Mouse (Mus musculus) adrenal gland, adult 18-20 months (tissue): ENCODE results near the gene Atp2b2. TPM values are rescaled to one million over a fixed set of nuclear protein-coding genes. Genes with fewer than 3 reads are reported as not detected.

ENCODE experiments used
- DNase-seq, 2 experiments: peaks; one replicate each; pipeline ENCODE4 v3.0.0; 2021 to 2022; ENCODE audit warnings: low spot score in 2 of 2
- total RNA-seq, 2 experiments: library from RNA; stranded (reverse); gene quantifications; 1 replicate in 1 of 2; 2 replicates in 1 of 2; pipeline ENCODE4 v1.2.3; 2021

The Atp2b2 gene
- total RNA-seq, 2 experiments from 2014 or later = 3.4 to 4.9 TPM

DNA sequence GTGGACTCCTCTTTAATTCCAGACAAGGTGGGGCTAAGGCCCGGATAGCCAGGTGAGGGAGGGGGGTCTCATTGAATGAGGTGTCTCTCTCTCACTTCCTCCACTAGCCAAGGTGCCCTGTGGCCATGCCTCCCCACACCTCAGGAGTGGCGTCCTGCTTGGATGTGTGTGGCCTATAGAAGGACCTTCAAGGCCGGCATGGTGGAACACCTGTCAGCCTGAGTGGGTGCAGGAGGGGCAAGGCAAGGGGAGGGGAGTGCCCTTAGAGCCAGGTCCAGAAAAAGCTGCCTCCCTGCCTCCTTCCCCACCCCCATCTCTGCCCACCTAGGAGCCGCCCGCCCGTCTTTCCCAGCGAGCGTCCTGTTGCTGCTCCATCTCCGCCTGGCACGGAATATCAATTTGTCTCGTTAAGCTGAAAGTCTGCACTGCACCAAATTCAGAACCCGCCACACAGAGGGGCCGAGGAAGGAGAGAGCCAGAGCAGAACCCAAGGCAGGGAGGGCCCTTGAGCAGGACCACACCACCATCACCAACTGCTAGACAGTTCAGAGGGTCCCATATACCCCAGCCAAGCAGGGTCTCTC is 150.2 kb downstream of the Atp2b2 start:
- no peak for DNase-seq

DNA sequence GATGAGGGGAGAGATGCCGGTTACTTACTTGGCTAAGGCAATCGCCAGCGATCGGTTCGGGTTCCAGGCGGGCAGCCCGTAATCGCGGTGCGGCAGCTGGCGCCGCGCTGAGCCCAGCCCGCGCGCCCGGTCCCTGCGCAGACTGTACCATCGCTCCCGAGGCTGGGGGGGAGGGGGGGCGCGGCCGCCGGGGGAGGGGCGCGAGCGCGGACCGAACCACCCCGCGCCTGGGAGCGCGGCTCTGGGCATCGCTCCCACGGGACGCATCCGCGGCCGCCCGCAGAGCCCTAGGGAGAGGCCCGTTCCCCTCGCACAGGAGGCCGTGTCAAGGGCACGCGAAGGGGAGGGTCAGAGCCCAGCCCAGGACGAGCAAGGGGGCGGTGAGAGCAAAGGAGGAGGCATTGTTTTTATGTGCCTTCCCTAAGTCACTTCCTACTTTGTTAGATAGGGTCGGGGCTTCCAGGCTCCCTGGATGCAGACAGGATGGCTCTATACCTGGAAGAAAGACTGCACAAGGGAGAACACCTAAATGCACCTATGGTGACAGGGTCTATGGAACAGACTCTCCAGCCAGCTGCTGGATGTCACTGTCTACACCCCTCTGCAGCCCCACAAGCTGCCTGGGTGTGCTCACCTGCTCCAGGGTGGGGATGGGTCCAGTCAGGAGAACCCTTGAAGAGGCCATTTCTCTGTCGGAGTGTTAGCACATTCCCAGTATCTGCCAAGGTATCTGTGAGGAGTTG is 151.0 kb downstream of the Atp2b2 start:
- no peak for DNase-seq

DNA sequence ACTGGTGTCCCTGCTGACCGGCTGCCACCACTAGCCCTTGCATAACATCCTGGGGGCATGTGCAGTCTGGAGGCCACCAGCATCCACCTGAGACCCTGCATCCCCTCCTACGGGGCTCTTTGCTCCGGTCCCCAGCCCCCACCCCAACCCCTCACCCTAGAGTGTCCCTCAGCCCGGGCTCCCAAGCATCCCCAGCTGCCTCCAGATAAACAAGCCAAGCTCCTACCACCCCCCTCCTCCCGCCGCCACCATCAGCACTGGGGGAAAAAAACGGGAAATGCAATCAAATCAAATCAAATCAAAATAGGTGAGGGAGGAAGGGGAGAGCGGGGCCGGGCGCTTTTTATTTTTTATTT is 151.6 kb downstream of the Atp2b2 start:
- no peak for DNase-seq

DNA sequence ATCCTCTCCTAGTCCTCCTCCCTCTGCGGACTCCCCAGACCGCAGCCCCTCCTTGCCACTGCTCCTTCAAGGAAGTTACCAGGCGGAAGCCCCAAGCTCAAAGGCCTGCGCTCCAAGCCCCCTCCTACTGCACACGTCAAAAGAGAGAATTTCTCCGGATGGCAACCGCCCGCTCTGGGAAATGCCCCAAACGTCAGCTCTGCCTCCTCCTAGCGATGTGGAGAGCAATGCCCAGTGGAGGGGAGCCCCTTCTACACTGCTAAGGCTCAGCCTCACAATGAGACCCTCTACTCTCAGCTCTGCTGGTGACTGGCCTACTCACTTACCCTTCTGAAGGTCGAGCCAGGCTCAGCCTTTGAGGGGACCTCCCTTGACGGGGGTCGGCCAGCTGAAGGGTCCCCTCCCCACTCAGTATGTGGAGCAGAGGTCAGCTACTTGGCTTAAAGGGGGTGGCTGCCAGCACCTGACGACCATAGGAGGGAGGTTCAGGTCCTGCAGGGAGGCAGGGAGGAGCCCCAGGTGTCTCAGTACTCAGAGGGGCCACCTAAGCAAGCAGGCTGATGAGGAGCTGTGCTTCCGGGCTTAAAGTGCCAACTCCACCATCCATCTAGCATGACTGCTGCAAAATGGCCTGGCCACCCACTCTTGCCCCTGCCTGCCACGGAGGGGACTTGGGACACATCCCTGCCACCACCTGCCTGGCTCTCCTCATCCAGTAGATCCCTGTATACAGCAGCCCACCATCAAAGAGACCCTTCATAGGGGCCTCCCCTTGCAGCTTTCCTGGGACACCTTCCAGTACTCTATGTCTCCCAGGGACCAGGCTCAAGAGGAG is 152.2 kb downstream of the Atp2b2 start:
- no peak for DNase-seq

DNA sequence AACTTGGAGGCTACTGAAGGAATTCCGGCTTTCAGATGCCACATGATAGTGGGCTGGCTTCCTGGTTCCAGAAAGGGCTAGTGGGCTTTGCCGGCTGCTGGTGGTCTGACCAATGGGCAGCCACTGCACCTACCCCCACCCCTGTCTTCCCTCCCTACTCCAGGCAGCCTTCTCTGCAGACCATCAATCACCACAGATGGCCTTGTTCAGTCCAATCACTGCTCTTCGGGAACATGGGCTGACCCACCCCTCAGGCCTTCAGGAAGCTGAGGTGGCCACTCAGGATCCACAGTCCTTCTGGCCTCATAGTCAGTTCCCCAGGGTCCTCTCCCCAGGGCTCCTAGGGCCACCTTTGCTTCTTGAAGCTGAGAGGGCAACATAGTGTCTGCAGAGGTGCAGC is 153.2 kb downstream of the Atp2b2 start:
- no peak for DNase-seq

DNA sequence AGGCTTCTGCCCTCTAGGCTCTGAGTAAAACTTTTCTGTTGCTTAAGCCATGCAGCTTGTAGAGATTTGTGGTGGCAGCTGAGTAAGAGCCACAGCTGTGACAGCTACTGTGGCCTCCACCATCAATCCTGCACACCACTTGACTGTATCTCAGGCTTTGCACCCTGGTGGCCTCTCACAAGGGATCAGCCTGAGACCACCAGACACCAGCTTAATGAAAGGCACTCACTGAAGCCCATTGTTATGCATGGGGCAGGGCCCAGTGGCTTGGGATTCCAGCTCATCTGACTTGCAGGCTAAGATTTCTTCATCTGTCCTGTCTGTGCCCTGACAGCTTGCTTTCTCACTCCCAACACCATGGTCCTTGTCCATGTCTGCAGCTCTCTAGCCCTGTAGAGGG is 155.5 kb downstream of the Atp2b2 start:
- DNase-seq = no peak

DNA sequence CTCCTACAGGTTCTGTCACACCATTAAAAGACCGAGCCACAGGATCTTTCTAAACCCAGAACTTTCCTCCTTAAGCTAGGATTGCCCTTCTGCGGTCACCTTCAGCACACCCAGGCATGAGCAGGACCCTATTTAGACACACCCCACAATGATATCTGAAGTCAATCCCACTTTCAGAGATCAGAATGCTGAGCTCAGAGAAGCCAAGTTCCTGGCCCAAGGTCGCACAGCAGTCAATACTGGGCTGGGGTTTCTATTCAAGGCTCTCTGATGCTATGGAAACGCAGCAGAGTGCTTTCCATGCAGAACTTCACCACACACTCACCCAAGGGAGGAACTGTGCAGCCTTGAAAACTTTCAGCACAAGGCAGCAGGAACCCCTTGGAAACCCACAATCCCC is 157.6 kb downstream of the Atp2b2 start:
- DNase-seq = no peak

DNA sequence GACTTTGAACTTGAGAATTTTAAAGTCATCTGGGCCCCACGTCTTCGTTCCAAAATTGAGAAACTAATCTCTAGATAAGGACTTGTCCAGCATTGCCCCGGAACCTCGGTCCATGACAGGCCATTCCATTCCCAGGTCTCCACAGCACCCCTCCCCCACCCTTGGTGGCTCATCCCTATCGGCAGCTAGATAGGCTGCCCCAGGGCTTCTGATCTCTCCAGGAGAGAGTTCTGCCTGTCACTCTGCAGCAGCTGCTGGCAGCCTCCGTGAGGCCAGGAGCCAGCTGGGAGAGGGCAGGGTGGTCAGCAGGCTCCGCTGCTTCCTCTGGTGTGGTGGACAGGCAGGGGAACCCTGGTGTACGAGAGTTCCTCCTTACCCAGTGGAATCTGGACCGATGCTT is 159.2 kb downstream of the Atp2b2 start:
- no peak for DNase-seq

DNA sequence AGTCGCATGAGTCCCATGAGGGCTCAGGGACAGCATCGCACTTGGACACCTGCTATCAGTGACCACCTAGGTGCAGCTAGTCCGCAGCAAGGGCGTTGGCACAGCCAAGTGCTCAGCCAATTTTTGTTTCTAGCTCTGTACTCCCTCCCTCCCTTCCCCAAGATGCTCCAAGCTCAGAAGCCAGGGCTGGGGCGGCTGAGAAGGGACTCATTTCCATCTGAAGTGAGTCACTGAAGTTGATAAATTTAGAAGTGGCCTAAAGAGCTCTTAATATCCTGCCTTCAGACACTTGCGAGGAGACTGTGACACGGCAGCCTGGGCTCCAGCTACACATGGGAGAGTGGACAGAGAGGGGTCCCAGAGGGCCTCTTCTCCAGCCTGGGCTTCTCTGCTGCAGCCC is 160.0 kb downstream of the Atp2b2 start:
- no peak for DNase-seq

DNA sequence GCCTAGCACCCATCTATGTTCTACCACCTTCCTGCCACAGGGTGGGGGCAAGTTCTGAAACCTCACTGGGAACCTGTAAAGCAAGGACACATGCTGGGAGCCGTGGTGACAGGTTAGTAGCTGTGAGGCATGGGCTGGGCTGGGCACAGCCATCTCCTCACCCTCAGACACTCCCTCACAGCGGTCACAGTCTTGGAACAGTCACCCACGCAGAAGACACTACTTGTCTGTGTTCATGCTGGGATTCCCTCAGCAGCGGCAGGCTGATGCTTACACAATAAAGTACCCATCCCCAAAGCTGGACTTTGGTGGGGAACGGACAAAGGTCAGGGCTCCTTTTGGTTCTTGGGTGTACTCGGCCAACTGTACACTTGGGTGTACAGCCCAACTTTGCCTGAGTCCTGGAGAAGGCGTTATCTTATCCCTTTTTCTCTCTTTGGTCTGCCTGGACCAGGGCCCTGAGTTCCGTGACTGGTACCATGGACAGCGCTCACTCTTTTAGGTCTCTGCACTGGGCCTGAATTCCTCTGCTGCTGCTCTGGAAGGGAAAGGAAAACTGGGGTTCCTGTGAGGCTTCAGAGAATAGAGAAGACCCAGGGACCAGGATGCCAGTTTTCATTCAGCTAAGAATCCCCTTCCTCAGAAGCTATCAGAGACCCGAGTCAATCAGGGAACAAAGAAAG is 160.7 kb downstream of the Atp2b2 start:
- DNase-seq = no peak

DNA sequence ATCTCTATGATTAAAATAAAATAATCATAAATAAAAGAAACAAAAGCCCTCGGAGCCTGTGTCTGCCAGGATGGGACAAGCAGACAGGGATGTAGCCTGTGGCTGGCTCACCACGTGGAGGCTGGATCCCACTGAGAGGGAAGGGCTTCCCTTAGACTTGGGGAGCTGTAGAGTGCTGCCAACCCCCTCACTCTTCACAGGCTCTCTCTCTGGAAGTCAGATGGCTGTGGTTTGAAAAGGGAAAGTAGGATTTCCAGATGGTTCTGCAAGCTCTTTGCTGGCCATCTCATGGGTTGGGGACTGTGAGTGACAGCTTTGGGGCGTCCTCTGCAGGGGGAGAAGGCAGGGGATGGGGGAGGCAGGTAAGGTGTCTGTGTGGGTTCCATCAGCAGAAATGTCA is 163.0 kb downstream of the Atp2b2 start:
- no peak for DNase-seq

DNA sequence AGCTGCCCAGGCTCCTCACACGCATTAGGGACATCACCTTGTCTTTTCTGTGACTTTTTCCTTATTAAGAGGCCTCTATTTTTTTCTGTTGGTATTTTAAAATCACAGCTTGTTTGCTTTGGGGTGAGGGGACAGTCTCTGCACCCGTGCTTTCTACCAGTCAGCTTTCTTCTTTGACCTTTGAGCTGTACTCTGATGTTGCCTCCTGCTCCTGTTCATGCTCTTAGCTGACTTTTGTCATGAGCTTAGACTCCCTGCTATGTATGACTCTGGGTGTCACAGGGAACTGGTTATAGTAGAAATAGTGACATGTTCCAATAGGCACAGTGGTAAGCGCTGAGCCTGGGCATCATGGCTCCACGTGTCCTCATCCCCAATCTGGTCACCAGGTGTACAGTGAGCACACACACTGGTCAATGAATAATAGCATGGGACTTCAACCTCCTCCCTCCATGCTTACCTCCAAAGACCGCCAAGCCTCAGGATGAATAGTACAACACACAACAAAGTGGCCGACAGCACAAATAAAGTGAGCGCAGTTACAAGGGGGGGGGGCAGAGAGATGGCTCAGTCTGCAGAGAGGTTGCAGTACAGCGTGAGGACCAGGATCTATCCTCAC is 163.8 kb downstream of the Atp2b2 start:
- no peak for DNase-seq

DNA sequence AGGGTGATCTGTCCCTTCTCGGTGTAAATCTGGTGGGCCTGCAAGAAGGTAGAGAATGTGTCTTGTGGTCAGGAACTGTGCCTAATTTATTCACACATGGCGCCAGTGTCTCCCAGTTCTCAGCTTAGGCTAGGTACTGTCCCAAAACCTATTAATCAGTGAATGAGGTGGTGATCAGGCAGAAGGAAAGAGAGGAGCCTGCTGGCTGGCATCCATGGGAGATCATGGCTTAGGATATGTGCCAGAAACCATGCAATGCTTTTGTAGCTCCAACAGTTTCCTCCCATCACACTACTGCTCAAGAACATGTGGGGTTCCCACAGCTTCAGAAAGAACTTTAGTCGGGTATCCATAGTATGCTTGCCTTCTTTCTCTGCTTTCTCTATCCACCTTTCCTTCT is 165.8 kb downstream of the Atp2b2 start:
- DNase-seq = no peak

DNA sequence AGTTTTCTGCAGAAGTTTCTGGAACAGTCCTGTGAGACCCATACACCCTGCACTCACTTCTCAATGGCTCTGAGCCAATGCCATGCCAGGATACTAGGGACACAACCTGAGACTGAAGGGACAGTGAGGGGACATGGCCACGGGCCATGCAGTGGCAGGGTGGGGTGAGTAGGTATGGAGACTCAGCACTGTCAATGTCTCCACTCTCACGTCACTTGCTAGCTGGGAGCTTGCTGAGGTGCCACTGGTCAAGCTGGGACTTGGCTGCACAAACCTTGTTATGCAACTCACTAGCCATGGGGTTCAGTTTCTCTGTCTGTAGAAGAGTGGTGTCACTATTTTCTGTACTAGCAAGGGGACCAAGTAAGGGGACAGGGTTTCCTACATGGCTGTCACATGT is 167.2 kb downstream of the Atp2b2 start:
- no peak for DNase-seq

DNA sequence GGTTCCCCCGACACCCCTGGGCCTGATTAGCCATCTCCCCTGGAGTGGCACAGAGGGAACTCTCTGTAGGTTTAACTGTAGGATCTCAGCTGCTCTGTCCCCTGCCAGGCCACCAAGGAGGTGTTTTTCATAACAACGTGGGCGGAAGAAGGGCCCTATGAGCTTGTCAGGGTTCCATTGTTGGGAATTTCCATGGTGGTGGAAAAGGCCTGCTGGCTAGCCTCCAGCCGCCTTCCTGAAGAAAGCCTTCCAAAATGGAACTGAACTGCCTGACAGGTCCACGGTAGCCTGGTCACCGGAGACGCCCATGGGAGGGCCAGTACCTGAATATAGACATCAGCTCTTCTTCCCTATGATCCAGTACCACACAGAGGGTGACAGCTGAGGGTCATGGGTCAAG is 169.8 kb downstream of the Atp2b2 start:
- no peak for DNase-seq

DNA sequence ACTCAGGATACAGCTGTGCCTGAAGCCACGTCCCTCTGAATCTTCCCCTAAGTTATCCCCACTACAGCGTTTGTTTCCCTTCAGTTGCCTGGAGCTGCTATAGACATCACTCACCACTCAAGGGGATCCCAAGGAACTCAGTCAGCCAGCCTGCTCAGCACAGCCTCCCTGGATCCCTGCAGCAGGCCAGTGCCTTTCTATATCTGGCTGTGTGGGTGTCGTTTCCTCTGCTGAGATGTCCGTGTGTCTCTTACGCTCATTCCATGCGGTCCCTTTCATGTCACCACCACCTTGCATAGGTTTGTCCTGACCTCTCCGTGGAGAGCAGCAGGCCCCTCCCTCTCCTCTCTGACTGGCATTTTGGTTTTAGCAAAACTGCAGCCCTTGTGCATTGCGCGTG is 171.6 kb downstream of the Atp2b2 start:
- DNase-seq = no peak

DNA sequence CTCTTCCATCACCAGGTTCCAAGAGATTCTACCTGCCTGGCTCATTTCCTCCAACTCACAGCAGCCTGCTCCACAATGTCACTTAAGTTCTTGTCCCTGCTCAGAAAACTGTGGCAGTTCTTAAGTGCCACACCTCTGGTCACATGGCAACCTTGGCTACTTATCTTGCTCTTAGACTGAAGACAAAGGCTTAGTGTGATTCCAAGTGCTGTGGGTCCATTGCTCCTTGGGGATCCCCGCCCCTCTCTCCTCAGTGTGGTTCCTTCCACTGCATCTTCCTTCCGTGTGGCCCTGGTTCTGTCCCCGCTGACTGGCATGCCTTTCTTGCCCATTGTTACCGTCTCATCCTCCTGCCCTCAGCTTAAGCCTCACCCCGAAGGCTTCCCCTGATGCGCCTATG is 173.9 kb downstream of the Atp2b2 start:
- DNase-seq = no peak

DNA sequence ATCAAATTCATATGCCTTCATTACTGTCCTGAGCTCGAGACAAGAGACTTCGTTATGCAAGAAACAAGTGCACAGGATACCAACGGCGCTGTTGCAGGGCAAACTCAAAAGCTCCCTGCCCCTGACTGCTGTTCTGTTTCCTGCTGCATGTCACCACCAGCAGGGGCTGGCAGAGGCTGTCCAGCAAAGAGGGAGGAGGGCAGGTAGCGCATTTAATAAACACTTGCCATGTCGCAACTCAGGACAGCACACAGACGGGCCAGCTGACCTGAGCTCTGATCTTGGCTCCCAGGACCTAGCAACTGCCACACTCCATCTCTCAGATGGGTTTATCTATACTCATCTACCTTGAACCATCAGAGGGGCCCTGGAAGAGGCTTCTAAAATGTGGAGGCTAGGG is 176.7 kb downstream of the Atp2b2 start:
- no peak for DNase-seq

DNA sequence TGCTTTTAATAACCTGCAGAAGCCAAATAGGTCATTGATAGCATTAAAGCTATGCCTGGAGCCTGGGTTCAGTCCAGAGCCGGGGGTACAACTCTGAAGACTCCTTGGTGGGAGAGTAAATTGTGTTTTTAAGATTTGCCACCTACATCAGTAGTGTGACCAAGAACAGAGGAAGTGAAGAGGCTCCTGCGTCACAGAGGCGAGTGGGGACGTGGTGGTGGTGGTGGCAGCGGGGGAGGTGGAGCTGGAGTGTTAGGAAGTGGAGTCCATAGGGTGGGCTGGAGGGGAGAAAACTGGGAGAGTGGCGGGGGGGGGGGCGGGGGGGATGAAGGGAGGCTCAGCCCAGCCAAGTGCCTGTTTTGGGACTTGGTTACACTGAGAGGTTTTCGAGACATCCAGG is 177.6 kb downstream of the Atp2b2 start:
- no peak for DNase-seq

DNA sequence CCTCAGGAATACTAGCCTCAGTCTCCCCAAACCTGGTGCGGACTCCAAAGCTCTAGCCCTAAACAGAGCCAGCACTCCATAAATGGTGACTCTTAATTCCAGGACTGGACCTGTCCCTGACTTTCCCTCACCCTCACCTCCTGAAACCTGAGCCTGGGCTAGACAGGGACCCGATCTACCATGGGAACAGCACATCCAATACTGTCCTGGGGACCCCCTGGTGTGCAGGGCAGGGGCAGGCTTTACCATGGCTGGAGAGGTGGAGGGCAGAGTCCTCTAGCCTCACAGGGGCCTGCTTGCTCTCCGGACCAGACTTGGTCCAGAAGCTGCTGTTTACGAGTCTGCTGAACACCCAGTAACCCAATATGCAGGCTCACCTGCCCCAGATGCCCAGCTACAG is 179.5 kb downstream of the Atp2b2 start:
- no peak for DNase-seq

DNA sequence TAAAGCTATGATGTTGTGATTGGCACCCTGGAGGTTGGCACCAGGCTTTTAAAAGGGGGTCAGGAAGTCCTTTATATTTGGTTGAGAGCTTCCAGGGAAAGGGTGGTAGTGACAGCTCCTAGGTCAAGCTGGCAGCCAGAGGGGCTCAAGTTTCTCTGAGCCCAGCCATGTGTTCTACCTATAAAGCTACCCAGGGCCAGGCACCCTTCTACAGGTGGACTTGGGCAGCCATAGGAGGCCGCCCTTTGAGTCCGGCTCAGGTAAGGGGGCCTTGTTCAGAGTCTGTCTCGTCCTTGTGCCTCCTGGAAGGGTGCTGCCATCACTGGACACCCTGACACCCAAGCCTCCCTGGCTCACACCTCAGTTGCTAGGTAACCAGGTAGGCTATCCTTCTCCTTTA is 180.5 kb downstream of the Atp2b2 start:
- no peak for DNase-seq
